Mouse (Mus musculus): ENCODE results near the gene Serinc5. TPM values are rescaled to one million over a fixed set of nuclear protein-coding genes. Genes with fewer than 3 reads are reported as not detected.

Gene Serinc5
- polyA plus RNA-seq, 1 experiment from 2014 or later, result 20.0 TPM

- 83% methylated on average over 3 of the region's 3 CpGs for WGBS
- DNase-seq (ENCODE audit: low spot score) (no peak), ATAC-seq (ENCODE audit: low read depth) (no peak)
- Histone ChIP-seq H3K27me3 (replicated peaks; ENCODE audit: control insufficient read depth, insufficient read depth, low read length) (no peaks in the 10 kb centered on the region), H3K9ac (ENCODE audit: low read depth, low read length) (no peak overlapping the region), H3K27ac (replicated peaks; ENCODE audit: low read depth, low read length) (no peak overlapping the region), H3K9me3 (ENCODE audit: control insufficient read depth, low read length) (0 out of 2 replicates have a peak, but pooled peaks cover 2% of the 10 kb centered on the region), H3K4me1 (ENCODE audit: control insufficient read depth, insufficient read depth, low read length) (peaks cover 18% of the 10 kb centered on the region; the same call in 1 of the 2 replicates), H3K36me3 (ENCODE audit: control insufficient read depth, insufficient read depth, low read length) (0 out of 2 replicates have a peak, but pooled peaks cover 12% of the 10 kb centered on the region), H3K4me2 (ENCODE audit: low read depth, low read length) (no peak overlapping the region), H3K4me3 (ENCODE audit: low read depth, low read length) (no peak overlapping the region)
Measured at GRCm38 (mm10) chr13:92629509-92629908, 18.6 kb downstream of the Serinc5 start.

GRCm38 (mm10) chr13:92631450-92631849 is 20.6 kb downstream of the Serinc5 start:
- no peaks in the 10 kb centered on the region for H3K27me3 ChIP-seq (replicated peaks; ENCODE audit: control insufficient read depth, insufficient read depth, low read length)
- H3K36me3 ChIP-seq (ENCODE audit: control insufficient read depth, insufficient read depth, low read length), result 0 out of 2 replicates have a peak, but pooled peaks cover 8% of the 10 kb centered on the region
- DNase-seq (ENCODE audit: low spot score) (no peak), ATAC-seq (ENCODE audit: low read depth) (no peak)
- H3K4me3 ChIP-seq (ENCODE audit: low read depth, low read length), result no peak overlapping the region
- H3K9ac ChIP-seq (ENCODE audit: low read depth, low read length), result no peak overlapping the region
- peaks cover 27% of the 10 kb centered on the region for H3K4me1 ChIP-seq (ENCODE audit: control insufficient read depth, insufficient read depth, low read length)
- 0 out of 2 replicates have a peak, but pooled peaks cover 2% of the 10 kb centered on the region for H3K9me3 ChIP-seq (ENCODE audit: control insufficient read depth, low read length)
- 0 out of 2 replicates have a peak overlapping the region, but pooled peaks have one; percentile 12 for H3K27ac ChIP-seq (replicated peaks; ENCODE audit: low read depth, low read length)
- H3K4me2 ChIP-seq (ENCODE audit: low read depth, low read length), result no peak overlapping the region
- WGBS, result 65% methylated on average over 4 of the region's 4 CpGs

GRCm38 (mm10) chr13:92632550-92632949 is 21.7 kb downstream of the Serinc5 start:
- 0 out of 2 replicates have a peak, but pooled peaks cover 2% of the 10 kb centered on the region for H3K9me3 ChIP-seq (ENCODE audit: control insufficient read depth, low read length)
- no peaks in the 10 kb centered on the region for H3K36me3 ChIP-seq (ENCODE audit: control insufficient read depth, insufficient read depth, low read length)
- no peak overlapping the region for H3K27ac ChIP-seq (replicated peaks; ENCODE audit: low read depth, low read length)
- 36% methylated on average over 4 of the region's 4 CpGs for WGBS
- no peak overlapping the region for H3K9ac ChIP-seq (ENCODE audit: low read depth, low read length)
- H3K4me3 ChIP-seq (ENCODE audit: low read depth, low read length), result no peak overlapping the region
- H3K4me1 ChIP-seq (ENCODE audit: control insufficient read depth, insufficient read depth, low read length), result peaks cover 35% of the 10 kb centered on the region
- DNase-seq (ENCODE audit: low spot score), result no peak
- no peaks in the 10 kb centered on the region for H3K27me3 ChIP-seq (replicated peaks; ENCODE audit: control insufficient read depth, insufficient read depth, low read length)
- H3K4me2 ChIP-seq (ENCODE audit: low read depth, low read length), result no peak overlapping the region
- no peak for ATAC-seq (ENCODE audit: low read depth)

GRCm38 (mm10) chr13:92635040-92635439 is 24.1 kb downstream of the Serinc5 start:
- no peak for DNase-seq (ENCODE audit: low spot score)
- H3K9ac ChIP-seq (ENCODE audit: low read depth, low read length), result no peak overlapping the region
- H3K4me3 ChIP-seq (ENCODE audit: low read depth, low read length), result no peak overlapping the region
- H3K4me2 ChIP-seq (ENCODE audit: low read depth, low read length), result no peak overlapping the region
- 61% methylated on average over 2 of the region's 2 CpGs for WGBS
- no peak overlapping the region for H3K27ac ChIP-seq (replicated peaks; ENCODE audit: low read depth, low read length)
- H3K27me3 ChIP-seq (replicated peaks; ENCODE audit: control insufficient read depth, insufficient read depth, low read length), result no peaks in the 10 kb centered on the region
- H3K36me3 ChIP-seq (ENCODE audit: control insufficient read depth, insufficient read depth, low read length), result no peaks in the 10 kb centered on the region
- H3K4me1 ChIP-seq (ENCODE audit: control insufficient read depth, insufficient read depth, low read length), result peaks cover 49% of the 10 kb centered on the region
- H3K9me3 ChIP-seq (ENCODE audit: control insufficient read depth, low read length), result no peaks in the 10 kb centered on the region
- ATAC-seq (ENCODE audit: low read depth), result no peak

GRCm38 (mm10) chr13:92636226-92636909 is 25.5 kb downstream of the Serinc5 start:
- peak overlapping the region; percentile 90 for H3K27ac ChIP-seq (replicated peaks; ENCODE audit: low read depth, low read length)
- ATAC-seq (ENCODE audit: low read depth), result no peak
- 35% methylated on average over 6 of the region's 6 CpGs for WGBS
- H3K4me3 ChIP-seq (ENCODE audit: low read depth, low read length), result no peak overlapping the region
- H3K27me3 ChIP-seq (replicated peaks; ENCODE audit: control insufficient read depth, insufficient read depth, low read length), result no peaks in the 10 kb centered on the region
- H3K4me1 ChIP-seq (ENCODE audit: control insufficient read depth, insufficient read depth, low read length), result peaks cover 49% of the 10 kb centered on the region
- H3K36me3 ChIP-seq (ENCODE audit: control insufficient read depth, insufficient read depth, low read length), result no peaks in the 10 kb centered on the region
- H3K9me3 ChIP-seq (ENCODE audit: control insufficient read depth, low read length), result no peaks in the 10 kb centered on the region
- peak overlapping the region; percentile 40 for H3K4me2 ChIP-seq (ENCODE audit: low read depth, low read length)
- no peak overlapping the region for H3K9ac ChIP-seq (ENCODE audit: low read depth, low read length)
- no peak for DNase-seq (ENCODE audit: low spot score)

- Histone ChIP-seq H3K4me3 (ENCODE audit: low read depth, low read length) (no peak overlapping the region), H3K4me1 (ENCODE audit: control insufficient read depth, insufficient read depth, low read length) (peaks cover 47% of the 10 kb centered on the region), H3K4me2 (ENCODE audit: low read depth, low read length) (peak overlapping the region; percentile 40), H3K36me3 (ENCODE audit: control insufficient read depth, insufficient read depth, low read length) (no peaks in the 10 kb centered on the region), H3K9ac (ENCODE audit: low read depth, low read length) (no peak overlapping the region), H3K9me3 (ENCODE audit: control insufficient read depth, low read length) (no peaks in the 10 kb centered on the region), H3K27ac (replicated peaks; ENCODE audit: low read depth, low read length) (peak overlapping the region; percentile 90), H3K27me3 (replicated peaks; ENCODE audit: control insufficient read depth, insufficient read depth, low read length) (no peaks in the 10 kb centered on the region)
- peak; percentile 96 for DNase-seq (ENCODE audit: low spot score)
- ATAC-seq (ENCODE audit: low read depth), result peak; percentile 93
- WGBS, result 1% methylated on average over 7 of the region's 7 CpGs
Measured at GRCm38 (mm10) chr13:92636910-92637275, 26.0 kb downstream of the Serinc5 start.

GRCm38 (mm10) chr13:92639093-92640014 is 28.5 kb downstream of the Serinc5 start:
- DNase-seq (ENCODE audit: low spot score), result peak; percentile 67
- ATAC-seq (ENCODE audit: low read depth), result no peak
- no peaks in the 10 kb centered on the region for H3K27me3 ChIP-seq (replicated peaks; ENCODE audit: control insufficient read depth, insufficient read depth, low read length)
- H3K36me3 ChIP-seq (ENCODE audit: control insufficient read depth, insufficient read depth, low read length), result no peaks in the 10 kb centered on the region
- no peak overlapping the region for H3K4me3 ChIP-seq (ENCODE audit: low read depth, low read length)
- H3K9me3 ChIP-seq (ENCODE audit: control insufficient read depth, low read length), result no peaks in the 10 kb centered on the region
- no peak overlapping the region for H3K9ac ChIP-seq (ENCODE audit: low read depth, low read length)
- H3K27ac ChIP-seq (replicated peaks; ENCODE audit: low read depth, low read length), result peak overlapping the region; percentile 70
- WGBS, result 44% methylated on average over 12 of the region's 12 CpGs
- peaks cover 31% of the 10 kb centered on the region for H3K4me1 ChIP-seq (ENCODE audit: control insufficient read depth, insufficient read depth, low read length)
- no peak overlapping the region for H3K4me2 ChIP-seq (ENCODE audit: low read depth, low read length)

- DNase-seq (ENCODE audit: low spot score) (no peak), ATAC-seq (ENCODE audit: low read depth) (no peak)
- no peak overlapping the region for H3K27ac ChIP-seq (replicated peaks; ENCODE audit: low read depth, low read length)
- H3K4me3 ChIP-seq (ENCODE audit: low read depth, low read length), result no peak overlapping the region
- no peaks in the 10 kb centered on the region for H3K27me3 ChIP-seq (replicated peaks; ENCODE audit: control insufficient read depth, insufficient read depth, low read length)
- no peaks in the 10 kb centered on the region for H3K36me3 ChIP-seq (ENCODE audit: control insufficient read depth, insufficient read depth, low read length)
- H3K9ac ChIP-seq (ENCODE audit: low read depth, low read length), result no peak overlapping the region
- no peaks in the 10 kb centered on the region for H3K9me3 ChIP-seq (ENCODE audit: control insufficient read depth, low read length)
- 66% methylated on average over 3 of the region's 3 CpGs for WGBS
- peaks cover 10% of the 10 kb centered on the region for H3K4me1 ChIP-seq (ENCODE audit: control insufficient read depth, insufficient read depth, low read length)
- no peak overlapping the region for H3K4me2 ChIP-seq (ENCODE audit: low read depth, low read length)
Measured at GRCm38 (mm10) chr13:92644199-92644598, 33.3 kb downstream of the Serinc5 start.

Measured in embryonic facial prominence, embryonic 14.5 days (tissue).